Mouse (Mus musculus) fat pad, adult 2 months (tissue): ENCODE measurements around the gene Krtap19-4.

Source experiments
- DNase-seq: peaks from one replicate; pipeline ENCODE4 v3.0.0-alpha.2; 2011; ENCODE audit warnings: low read depth, low spot score; ENCODE audit errors: extremely low read depth

Krtap19-4 gene

DNA sequence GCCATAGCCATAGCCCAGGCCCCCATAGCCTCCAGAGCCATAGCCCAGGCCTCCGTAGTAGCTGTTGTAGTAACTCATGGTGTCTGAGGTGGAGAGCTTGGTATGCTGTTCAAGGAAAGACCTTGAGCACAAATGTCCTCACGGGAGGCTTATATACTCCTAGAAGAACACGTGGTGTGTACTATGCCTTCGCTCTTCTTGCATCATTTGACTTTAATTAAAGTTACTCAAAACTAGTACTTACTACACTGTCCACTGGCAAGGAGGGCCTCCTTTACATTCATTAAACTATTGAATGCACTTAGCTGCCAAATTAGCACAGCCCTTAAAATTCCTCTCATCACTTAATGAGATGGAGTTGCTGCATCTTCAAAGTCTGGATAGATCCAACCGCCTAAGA is at the start of gene Krtap19-4:
Gene Krtap19-4, minus strand, starts transcription at position 101 of the 400 bp plus-strand sequence.
- DNase-seq = no peak

DNA sequence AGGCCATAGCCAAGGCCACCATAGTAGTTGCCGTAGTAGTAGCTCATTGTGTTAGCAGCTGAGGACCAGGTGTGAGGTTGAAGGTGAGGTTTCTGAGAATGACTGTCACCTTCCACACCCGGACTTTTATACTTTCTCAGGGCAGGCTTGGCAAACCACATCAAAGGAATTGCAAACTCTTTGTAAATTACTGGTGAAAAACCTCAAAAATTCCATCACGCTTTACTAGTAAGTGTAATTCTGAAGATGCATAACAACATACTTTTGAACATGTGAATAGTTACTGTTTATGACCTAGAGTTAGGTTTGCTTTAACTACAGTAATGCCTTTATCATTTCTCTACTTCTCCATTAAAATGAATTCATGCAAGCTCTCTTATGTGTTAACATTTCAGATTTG is 47.3 kb upstream of the Krtap19-4 start, which contains the start of gene Krtap19-9b:
Gene Krtap19-9b, minus strand, starts transcription at position 101 of the 400 bp plus-strand sequence.
- DNase-seq = no peak

DNA sequence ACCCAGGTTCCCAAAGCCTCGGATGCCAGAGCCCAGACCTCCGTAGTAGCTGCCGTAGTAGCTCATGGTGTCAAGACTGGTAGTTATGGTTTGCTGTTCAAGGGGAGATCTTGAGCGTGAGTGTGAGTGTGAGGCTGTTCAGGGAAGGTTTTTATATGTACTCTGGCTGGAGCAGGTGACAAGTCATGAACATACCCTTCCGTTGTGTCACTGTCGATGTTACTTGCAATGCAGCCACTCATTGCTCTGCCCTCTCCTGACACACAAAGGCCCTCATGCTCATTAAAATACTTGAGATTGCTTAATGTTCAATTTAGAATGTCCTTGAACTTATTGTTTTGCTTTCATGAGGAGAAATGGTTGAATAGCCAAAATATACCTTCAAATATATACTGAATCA is 11.5 kb upstream of the Krtap19-4 start, which contains the start of gene Krtap19-5:
Gene Krtap19-5, minus strand, starts transcription at position 101 of the 400 bp plus-strand sequence.
- DNase-seq = no peak

DNA sequence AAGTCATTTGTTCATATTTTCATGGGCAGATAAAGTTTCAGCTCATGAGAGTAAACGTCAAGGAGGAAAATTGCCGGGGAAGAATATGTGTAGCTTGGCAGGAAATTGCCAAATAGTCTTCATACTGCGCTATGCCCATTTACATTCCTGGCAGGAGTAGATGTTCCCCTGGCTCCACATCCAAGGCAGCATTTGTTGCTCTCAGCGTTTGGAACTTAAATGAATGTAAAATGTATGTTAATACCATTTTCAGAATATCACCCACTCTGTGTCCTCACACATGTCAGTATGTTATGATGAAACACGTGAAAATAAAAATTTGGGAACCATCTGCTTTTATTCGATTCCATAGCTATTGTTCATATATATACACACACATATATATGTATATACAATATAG is 2.0 kb upstream of the Krtap19-4 start:
- DNase-seq = no peak

DNA sequence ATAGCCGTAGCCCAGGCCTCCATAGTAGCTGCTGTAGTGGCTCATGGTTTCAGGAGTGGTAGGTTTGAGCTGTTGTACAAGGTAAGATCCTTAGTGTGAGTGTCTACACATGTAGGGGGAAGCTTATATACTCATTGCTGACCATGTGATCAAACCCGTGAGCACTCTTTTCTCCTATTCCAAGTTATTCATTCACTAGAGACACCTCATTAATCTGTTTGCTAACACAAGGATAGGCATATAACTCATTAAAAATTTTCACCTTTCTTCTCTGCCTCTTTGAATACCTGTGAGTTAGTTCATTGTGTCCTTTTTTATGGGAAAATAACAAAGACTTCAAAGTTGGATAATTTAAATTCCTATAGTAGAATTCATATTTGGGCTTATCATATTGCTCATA is 7.0 kb downstream of the Krtap19-4 start, which contains the start of gene Krtap19-3:
Gene Krtap19-3, minus strand, starts transcription at position 101 of the 400 bp plus-strand sequence.
- no peak for DNase-seq

DNA sequence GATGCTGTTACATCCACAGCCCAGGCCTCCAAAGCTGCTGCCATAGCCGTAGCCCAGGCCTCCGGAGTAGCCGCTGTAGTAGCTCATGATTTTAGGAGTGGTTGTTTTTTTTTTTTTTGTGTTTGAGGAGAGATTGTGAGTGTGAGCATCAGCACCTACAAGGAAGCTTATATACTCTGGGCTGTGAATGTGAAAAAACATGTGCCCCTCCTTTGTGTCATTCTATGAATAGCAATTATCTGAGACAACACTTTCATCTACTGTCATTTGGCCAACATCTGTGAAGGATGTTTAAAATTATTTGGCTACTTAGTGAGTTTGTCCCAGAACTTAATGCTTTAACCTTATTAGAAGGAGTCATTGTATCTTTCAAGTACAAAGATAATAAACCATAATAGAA is 10.7 kb downstream of the Krtap19-4 start, which contains the start of gene Krtap19-2:
Gene Krtap19-2, minus strand, starts transcription at position 101 of the 400 bp plus-strand sequence.
- DNase-seq = no peak

DNA sequence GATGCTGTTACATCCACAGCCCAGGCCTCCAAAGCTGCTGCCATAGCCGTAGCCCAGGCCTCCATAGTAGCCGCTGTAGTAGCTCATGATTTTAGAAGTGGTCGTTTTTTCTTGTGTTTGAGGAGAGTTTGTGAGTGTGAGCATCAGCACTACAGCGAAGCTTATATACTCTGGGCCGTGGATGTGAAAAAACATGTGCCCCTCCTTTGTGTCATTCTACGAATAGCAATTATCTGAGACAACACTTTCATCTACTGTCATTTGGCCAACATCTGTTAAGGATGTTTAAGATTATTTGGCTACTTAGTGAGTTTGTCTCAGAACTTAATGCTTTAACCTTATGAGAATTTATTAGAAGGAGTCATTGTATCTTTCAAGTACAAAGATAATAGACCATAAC is 15.6 kb downstream of the Krtap19-4 start, which contains the start of gene Krtap19-1:
Gene Krtap19-1, minus strand, starts transcription at position 101 of the 400 bp plus-strand sequence.
- no peak for DNase-seq

DNA sequence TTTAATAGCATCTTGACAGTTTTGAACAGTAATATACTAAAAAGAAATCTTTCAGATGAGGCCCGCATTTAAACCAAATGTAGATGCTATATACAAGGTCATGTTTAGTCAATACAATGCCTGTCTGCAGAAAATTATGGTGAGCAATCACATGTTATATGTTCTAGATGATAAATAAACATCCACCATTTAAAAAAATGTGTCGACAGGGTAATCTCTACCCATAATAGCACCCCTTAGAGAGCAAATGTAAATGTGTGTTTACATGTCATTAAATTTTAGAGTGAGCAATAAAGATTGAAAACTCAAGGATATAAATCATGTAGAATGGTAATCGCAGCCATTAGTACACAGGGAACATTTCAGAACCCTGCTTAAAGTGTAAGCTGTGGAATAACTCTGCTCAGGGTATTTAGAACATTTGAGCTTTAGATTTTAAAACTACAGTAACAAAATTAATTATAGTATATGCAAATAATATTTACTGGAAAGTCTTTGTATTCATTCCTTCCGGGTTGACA is 19.9 kb downstream of the Krtap19-4 start:
- DNase-seq = no peak

DNA sequence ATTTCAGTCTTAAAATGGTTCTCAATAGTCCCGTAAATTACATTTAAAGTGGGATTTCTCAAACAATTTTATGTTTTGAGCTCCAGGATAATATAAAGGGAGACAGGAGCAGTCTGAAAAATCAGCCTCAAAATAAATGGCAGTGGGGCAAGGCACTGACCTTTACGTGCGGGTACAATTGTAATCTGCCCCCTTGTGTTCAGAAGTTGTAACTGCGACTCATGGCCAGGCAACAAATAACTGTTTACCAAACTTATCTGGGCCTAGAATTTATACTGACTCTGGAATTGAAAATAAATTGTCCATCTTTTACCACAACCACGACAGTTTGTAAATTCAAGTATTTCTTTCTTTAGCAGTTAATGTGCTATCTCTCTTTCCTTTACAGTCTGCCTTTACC is 33.4 kb downstream of the Krtap19-4 start:
- DNase-seq = no peak

DNA sequence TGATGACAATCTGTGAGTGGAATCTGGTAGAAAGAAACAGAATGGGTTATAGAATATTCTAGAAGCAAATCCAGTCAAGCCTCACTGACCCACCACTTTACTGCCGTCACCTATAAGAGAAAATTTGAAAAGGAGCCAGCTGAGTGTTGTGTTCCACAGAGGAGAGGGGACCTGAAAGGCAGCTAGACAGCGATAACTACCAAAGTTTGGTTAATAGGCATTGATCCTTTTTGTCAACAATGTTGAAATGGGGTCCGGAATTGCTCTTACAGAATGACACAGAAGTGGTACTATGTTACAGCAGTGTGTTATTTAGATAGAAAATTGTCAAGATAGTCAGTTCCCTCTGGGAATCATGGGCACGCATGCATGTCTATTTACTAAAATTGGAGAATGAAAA is 36.3 kb downstream of the Krtap19-4 start:
- no peak for DNase-seq

DNA sequence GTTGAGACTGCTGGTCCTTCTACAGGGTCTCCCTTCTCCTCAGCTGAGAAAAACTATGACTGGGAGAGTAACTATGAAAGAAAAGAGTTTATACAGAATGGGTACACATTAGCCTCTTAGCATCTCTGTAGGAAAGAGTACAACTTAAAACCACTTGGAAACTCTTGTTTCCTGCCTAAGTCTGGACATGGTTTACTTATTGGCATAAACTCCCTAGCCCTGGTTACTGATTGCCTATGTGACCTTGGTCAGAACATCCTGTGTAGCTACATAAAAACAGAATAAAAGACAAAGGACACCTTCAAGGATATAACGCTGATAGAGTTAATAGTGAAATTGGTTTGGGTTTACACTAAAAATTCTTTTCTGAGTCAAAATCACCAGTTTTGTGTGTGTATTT is 37.5 kb downstream of the Krtap19-4 start:
- DNase-seq = no peak
